Mouse (Mus musculus) telencephalon, adult 2 months (tissue): ENCODE results near the gene Col4a3.

Experiments
- DNase-seq: peaks from one replicate; pipeline ENCODE4 v3.0.0-alpha.2; 2011; ENCODE audit warnings: low read depth, low spot score

Col4a3 gene

DNA sequence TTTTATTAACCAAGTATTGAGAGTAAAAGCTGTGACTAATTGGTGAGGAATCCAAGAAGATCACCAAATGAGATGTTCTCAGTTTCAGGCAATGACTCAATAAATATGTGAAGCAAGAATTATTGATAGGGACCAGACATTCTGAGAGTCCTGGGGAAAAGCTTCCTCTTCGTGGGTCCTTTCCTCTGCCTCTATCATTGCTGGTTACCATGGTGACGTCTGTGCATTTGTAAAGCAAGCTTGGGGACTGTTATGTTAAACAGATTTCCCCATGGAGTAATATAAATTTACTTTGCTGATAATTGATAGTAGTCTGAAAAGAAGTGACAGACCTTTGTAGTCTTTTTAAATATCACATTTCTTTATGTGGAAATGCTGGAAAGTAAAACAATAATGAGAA, 76.8 kb downstream of the Col4a3 start:
- no peak for DNase-seq

DNA sequence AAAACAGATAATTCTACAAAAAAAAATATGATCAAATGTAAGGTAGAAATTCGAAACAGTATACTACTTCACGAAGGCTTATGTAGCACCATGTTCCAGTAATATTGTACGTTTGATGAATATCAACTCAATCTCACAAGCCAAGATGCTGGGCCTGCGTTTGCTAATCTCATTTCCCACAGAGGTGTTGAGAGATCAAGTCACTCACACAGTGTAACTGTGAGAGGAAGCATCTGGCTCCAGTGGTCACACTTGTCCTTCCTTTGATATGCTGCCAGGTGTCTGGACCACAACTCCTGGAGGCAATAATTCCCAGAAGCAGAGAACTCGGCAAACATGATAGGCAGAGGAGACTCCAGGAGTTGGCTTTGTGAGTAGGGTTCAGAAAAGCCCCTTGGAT, 99.6 kb downstream of the Col4a3 start:
- DNase-seq: no peak

DNA sequence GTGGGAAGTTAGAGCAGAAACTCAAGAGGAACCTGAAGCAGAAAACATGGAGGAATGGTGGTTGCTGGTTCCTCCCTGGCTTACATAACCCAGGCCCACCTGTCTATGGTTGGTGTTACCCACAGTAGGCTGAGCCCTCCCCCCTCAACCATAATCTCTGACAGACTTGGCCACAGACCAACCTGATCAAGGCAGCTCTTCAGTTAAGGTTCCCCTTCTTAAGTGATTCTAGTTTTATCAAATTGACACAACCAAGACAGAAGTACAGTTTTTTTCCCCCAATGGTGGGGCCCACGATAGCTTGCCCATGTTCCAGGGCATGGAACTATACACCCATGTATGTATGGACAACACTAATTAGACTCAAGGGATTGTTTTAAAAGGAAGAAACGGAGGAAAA, 100.1 kb downstream of the Col4a3 start:
- no peak for DNase-seq

DNA sequence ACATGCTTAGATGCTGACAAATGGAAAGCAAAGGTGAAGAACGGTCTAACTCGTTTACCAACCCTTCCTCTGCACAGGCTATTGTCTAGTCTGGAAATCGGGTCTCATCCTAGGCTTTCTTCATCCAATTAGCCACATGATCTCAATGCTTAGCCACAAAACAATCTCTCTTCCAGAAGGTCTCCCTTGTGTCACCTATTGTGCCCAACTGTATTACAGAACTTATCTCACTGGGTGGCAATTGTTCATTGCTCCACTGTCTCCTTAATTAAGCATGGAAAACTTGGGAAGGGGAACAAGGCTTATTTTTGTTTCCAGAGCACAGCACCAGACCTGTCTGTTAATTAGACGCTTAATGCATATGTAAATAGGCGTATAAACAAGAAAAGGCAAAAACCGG, 101.2 kb downstream of the Col4a3 start:
- no peak for DNase-seq

DNA sequence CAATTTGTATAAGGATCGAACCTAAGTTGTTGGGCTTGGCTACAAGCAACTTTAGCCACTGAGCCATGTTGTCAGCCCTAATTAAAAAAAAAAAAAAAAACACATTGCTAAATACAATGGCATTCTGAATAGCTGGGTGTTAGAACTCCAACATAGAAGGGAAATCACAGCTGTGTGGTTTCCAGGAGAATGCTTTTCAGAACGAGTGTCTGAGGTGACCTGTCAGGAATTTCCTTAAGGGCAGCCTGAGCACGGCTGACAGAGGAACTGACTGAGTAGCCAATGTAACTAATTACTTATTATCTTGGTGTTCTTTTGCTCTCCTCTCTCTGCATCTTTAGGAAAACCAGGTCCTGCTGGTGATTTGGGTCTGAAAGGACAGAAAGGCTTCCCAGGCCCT, 109.2 kb downstream of the Col4a3 start:
- DNase-seq: no peak

DNA sequence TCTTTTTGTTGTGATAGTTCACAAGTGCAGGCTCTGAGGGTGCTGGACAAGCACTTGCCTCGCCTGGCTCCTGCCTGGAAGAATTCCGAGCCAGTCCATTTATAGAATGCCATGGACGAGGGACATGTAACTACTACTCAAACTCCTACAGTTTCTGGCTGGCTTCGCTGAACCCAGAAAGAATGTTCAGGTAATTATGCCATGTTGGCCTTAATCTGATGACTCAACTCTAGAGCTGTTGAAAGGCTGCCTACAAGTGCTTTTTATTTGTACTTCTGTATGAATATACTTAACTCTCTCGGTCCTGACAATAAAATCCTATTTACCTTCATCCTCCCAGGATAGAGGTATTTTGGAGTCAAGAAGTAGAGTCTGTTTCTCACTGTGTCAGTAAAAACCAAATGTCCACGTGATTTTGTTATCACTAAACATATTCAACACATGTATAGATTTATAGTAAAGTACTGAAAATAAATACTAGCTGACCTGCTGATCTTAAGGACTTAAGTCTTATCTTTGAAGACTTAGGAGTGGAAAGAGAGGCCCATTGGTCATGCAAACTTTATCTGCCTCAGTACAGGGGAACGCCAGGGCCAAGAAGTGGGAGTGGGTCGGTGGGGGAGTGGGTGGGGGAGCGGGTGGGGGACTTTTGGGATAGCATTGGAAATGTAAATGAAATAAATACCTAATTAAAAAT, 131.2 kb downstream of the Col4a3 start:
- DNase-seq: no peak

DNA sequence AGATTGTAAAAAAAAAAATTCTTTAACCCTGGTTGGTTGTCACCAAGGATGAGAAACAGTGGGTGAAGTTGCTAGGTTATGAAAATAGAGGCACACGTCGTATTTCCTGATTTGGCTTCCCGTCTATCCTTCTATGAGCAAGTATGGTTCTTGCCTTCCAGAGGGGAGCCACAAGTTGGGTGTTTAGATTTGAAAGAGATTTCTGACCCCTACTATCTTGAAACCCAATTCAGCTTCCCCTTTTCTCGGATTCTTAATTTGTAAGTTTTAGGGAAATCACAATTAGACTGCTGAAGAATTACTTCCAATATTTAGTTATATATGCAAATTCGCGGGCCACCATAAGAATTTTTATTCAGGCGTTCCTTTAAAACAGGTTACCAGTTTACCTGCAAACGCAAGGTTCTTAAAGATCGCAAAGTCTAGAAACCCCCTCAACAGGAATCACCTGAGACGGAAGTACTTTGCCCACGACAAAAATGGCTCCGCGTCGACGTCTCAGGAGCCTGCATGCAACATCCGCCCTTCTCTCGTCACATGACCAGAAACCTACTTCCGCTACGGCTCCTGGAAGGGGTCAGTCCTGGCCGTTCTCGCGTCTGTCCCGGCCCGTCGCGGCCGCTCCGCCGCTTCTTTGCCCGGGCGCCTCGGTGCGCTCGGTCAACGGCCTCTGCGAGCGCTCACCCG, 137.8 kb downstream of the Col4a3 start, which contains the start of gene Mff:
TSS of gene Mff (plus strand) at position 552 of the 687 bp plus-strand sequence.
- DNase-seq: peak; percentile 97

DNA sequence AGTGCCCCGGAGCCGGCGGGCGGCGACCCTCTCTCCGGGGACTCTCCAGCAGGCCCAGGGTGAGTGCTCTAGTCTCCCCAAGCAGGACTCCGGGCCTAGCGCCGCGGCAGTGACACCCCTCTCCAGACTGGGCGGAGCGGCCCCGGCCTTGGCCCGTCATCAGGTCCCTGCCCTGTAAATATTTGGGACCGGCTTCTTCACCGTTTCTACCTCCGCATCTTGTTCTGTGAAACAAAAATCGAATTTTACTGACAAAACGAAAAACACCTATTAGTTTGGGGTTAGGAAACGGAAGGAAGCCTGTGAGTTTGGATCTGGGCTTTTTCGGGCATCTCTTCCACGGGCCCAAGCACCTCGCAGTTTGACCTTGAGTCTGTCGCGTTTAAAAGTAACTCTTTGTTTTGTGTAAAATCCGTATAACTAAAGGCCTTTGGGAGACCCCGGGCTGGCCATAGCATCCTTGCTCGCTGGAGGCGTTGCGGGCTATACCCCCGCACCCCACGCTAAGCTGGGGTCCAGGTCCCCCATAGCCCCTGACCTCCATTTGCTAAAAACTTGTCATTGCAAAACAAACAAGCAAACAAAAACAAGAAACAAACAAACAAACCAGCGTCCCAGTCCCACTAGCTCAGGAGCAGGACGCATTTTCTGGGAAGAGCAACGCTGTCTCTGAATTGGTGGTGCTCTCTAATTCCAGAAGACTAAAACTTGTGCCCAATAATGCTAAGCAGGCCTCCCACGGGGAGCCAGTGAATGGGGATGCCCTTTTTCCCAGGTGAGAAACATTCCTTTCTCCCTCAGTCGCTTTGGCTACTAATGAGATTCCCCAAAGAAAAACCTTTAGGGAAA, 138.5 kb downstream of the Col4a3 start:
- no peak for DNase-seq

DNA sequence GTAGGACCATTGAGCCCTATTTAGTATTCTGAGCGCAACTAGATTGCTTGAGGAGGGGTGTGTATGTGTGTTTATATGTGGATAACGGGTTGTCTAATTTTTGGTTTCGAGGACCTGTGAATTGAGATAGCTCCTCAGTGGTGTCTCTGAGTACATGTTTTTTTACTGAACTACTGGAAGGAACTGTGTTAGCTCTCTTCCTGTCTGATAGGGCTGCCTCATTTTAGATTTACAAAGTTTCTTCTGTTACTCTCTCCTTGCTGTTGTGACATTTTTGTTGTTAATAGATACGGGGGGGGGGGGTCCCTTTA, 139.1 kb downstream of the Col4a3 start:
- no peak for DNase-seq

DNA sequence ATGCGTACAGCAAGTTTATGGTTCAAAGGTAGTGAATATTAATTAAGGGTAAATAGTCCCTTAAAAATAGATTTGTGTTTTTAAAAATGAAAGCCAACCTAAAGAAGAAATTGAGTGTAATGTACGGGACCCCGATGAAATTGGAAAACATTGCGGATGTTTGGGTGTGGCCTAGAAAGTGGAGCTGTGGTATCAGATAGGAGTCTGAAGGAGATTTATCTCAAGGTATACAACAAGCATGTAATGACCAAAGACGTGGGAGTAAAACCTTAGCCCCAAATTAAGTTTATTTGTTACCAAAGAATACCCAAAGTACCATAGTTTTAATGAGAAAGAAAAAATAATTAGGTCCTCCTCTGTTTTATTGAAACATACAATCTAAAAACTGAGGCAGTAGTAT, 139.8 kb downstream of the Col4a3 start:
- no peak for DNase-seq

DNA sequence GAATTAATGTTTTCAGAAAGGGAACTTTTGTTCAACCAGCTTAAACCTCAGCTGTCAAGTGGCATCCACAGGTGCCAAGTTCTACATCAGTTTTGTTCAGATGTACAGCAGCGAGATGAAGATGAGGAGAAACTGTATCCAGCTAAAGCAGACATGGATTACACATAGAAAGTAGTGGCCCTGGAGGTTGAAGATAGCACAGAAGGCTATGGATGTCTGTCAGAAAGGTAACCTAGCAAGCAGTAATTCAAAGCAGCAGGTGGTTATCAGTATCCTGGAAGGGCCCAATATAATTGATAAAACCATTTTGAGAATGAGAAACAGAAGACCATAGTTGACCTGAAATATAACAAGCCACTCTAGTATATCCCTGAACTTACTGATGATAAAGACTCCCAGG, 146.6 kb downstream of the Col4a3 start:
- DNase-seq: no peak

DNA sequence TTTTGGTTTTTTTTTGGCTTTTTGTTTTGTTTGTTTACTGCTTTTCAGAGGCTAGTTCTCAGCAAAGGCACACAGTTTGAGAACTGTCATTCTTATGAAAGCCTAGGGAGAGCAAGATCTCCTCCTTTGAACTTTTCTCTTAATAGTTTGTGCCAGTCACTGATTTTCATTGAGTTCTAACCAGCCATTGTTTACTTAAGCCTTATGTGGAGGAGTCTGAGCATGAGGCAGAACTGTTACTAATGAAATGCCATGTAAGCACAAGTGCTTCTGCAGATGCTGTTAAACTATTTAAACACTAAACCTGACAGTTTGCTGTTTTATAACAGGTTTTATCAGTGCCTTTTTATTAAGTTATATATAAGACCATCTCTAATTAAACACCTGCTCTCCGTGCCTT, 151.3 kb downstream of the Col4a3 start:
- DNase-seq: no peak

DNA sequence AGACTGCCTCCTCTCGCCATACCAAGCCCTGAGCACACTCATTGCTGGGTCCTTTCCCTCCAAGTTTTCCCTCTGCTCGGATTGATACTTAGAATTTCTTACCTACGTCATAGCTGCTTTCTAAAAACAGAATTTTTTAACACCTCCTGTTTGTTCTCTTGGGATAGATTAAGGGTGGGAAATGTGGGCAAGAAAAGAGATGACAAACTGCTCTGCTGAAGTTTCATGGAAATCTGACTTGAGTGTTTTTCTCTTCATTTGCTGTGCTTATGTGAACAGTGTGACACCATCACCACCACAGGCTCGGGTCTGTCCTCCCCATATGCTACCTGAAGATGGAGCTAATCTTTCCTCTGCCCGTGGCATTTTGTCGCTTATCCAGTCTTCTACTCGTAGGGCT, 154.8 kb downstream of the Col4a3 start:
- DNase-seq: peak; percentile 46

DNA sequence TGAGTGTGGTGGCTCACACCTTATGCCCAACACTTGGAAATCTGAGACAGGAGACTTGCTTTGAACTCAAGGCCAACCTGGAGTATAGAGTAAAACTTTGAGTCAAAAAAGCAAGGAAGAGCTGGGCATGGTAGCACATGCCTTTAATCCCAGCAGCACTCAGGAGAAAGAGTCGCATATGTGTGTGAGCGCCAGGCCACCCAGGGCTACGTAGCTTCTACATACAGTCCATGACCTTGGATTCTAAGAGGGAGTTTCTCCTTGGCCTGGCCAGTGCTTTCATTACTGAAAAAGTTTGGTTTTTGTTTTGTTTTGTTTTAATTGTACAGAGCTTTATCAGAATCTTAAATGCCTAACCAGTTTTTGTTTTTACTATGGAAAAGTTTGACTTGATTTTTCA, 157.2 kb downstream of the Col4a3 start:
- DNase-seq: no peak

DNA sequence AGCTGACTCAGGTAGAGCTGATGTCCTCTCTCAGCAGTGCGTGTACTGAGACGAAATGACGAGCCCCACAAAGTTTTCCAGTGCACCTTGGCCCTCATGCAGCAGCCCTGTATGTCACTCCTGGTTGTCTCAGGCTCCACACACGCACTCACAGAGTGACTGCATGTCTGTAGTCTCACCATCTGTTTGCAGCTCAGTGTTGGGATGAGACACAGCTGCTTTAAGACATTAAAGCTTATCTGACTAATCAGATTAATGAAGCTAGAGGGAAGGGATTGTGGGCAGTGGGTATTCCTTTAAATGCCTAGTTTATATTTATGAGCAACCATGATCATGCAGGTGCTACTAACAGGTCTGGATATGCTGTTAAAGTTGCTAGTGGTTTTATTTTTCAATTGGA, 159.7 kb downstream of the Col4a3 start:
- DNase-seq: no peak

DNA sequence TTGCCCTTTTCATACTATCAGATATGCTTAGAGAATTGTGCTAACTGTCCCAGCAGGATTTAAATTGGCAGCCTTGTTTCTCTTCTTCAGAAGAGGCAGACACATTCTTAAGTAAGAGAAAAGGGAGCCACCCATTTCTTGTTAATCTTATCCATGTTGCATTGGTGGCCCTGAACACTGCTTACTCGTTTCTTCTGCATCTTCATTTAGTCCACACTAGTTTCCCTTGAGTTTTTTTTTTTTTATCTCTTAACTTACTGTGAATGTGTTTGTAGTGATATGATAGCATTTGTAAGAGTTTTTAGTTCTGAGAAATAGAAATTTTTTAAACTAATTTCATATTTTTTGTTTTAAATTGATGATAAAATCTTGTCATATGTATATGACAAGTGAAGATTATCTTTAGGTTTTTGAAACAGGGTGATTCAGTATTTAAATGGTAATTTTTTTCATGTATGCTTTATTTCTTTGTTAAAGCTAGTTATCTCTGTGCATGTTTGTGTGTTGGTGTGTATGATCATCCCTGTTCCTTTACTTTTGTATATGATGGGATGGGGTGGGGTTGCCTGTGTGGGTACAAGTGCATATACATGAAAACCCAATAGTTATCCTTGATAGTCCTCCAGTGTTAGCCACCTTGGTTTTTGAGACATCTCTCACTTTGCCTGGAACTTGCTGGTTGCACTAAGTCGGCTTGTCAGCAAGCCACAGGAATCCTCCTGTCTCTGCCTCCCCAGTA, 161.2 kb downstream of the Col4a3 start:
- DNase-seq: no peak

DNA sequence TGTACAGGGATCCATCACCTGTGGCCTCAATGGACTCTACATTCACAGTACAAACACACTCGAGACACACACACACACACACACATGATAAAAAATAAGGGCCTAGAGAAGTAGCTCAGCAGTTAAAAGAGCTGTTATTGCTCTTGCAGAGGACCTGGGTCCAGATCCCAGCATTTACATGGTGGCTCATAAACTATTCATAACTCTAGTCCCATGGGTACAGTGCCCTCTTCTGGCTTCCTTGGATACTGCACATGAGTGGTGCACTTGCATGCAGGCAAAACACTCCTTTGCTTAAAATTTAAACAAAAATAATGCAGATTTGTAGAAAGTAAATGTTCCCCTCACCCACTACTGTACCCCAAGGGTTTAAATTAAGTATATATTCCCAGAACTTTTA, 172.8 kb downstream of the Col4a3 start:
- no peak for DNase-seq

DNA sequence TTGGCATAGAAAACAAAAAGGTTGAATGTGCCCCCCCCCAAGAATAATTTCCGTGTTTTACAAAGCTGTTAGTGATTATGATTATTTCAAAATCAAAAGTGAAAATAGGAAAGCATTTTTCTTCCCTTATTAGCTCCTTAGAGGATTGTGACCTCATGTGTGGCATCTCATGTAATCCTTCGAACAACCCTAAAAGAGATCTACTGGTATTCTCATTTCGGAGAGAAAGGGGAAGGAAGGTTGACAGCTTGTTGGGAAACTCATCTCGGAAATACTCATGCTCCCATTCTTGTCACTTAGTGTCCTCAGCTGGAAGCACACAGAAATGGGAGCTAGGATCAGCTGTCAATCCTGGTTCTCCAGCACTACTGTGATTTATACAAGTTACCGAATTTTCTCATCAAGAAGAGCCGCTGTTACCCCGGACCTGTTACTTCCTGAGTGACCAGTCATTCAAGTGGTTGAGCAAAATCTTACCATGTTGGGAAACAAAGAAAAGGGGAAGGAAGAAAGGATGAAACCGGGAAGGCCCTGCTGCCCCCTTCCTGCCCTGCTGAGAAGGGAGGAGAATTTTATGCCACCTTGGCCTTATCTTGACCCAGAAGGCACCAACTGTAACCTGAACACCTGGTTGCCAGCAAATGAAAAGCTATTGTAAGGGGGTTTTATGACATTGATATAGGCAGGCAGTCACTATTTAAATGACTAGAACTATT, 174.9 kb downstream of the Col4a3 start:
- DNase-seq: no peak

DNA sequence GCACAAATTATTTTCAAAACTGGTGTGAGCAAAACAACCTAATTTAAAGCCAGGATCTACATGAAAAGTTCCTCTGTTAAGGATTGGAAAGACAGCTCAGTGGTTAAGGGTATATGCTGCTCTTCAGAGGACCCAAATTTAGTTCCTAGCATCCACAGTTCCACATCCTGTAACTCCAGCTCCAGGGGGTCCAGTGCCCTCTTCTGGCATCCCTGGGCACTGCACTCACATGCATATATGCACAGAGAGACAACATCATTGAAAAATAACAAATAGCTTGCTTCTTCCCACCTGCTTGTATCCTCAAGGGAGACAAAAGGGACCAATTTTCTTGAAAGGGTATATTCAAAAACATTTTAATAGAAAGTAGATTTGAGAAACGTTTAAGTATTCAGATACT, 175.6 kb downstream of the Col4a3 start:
- DNase-seq: no peak

DNA sequence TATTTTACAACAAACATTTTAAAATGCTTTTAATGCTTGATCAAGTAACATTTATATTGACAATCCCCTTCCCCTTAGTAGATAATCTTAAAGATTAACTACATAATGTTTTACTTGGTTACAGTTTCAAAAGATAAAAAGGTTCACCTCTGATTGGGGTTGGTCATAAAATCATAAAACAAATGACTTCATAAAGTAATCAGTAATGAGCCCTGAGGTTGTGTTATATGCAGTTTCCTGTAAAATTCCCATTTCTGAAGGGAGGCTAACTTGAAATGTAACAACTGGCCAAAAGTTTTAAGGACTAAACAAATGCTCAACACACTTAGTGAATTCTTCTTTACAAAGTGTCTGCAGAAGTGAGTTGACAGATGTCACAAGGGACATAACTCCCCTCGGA, 179.5 kb downstream of the Col4a3 start:
- DNase-seq: no peak

DNA sequence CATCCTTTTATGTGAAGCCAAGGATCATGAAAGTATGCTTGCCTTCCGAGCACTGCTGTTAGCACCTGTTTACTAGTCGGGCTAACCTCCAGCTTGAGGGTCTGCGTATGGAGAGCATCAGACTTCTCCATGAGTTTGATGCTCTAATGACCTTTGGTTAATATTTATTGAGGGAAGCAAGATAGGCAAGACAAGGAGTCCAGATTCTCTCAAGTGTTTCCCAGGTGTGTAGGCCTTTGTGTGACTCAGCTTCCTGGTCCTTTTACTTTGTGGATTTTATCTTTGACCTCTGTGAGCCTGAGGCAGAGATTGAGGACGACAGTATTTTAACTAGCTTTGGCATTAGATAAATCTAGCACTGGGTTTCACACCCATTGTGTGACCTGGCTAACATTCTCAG, 179.9 kb downstream of the Col4a3 start:
- DNase-seq: no peak
